8 mouse cellular contexts compared by ENCODE assay signal in the genomic region with DNA sequence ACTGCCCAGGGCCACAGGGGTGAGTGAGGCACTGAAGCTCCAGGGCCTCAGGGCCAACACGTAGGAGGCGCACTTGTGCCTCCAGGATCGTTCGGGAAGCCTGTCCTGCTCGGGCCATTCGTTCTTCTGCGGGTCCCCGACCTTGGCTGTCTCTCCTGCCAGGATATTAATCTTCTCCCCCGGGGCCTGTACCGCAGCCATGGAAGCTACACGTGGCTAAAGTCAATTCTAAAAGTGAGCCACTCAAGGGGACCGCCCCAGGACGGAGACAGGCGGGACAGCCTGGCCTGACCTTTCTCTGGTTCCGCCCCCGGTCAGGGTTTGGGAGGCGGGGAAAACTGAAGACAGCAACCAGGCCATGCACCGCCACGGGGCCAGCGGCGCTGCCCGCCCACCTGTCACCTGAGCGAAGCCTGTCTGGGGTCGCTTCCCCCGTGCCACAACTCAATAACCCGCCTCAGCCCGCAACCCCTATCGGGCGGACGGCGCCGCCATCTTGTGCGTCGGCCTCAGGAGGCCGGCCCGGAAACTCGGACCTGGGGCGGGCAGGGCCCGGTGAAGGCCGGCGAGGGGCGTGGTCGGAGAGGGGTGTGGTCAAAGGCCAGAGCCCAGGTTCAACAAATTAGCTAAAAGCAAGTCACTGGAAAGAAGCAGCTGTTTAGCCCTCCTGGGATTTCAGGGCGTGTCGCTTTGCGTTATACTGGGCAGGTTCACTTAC. TPM values are rescaled to one million over a fixed set of nuclear protein-coding genes. Genes with fewer than 3 reads are reported as not detected.
DNase-seq lines count a peak whose midpoint lies in the region; ATAC-seq lines count a peak whose summit lies in the region.

A gene (minus strand): TSS at position 522 of the 718 bp plus-strand sequence.

- H3K4me2 ChIP-seq in hindbrain, embryonic 12.5 days (replicated peaks) = peak within 1 kb of the TSS; percentile 84

- peak within 1 kb of the TSS; percentile 82 for H3K4me3 ChIP-seq in hindbrain, embryonic 12.5 days

- no peaks in the 10 kb centered on the region for H3K27me3 ChIP-seq in hindbrain, embryonic 12.5 days

- peak; percentile 50 for ATAC-seq in hindbrain, embryonic 12.5 days (ENCODE audit: low FRiP score)

- no peaks in the 10 kb centered on the region for H3K36me3 ChIP-seq in hindbrain, embryonic 12.5 days

- peaks cover 24% of the 10 kb centered on the region for H3K4me1 ChIP-seq in hindbrain, embryonic 12.5 days

- under 1% methylated on average over 46 of the region's 46 CpGs for WGBS in hindbrain, embryonic 12.5 days

- H3K9me3 ChIP-seq in hindbrain, embryonic 12.5 days (replicated peaks) = no peaks in the 10 kb centered on the region

- peak within 1 kb of the TSS; percentile 81 for H3K9ac ChIP-seq in hindbrain, embryonic 12.5 days

- DNase-seq in NIH3T3 (ENCODE audit: low read depth) = peak; percentile 86
- peak; percentile 91 to 92 for DNase-seq in cerebellum, postnatal 10 days
- peak; percentile 52 to 63 for DNase-seq in frontal cortex, postnatal 14 days (ENCODE audit: low spot score in 2 of 2)
- peak; percentile 65 to 71 for DNase-seq in layer of hippocampus, postnatal 36 days
- peak; percentile 90 for DNase-seq in lung, postnatal 36 days
- DNase-seq in retina, embryonic 14.5 days (ENCODE audit: low spot score) = peak; percentile 88
- DNase-seq in thymus, postnatal 4 days = peak; percentile 83

- H3K27ac ChIP-seq in hindbrain, embryonic 12.5 days = peak within 1 kb of the TSS; percentile 53

RNA-seq across cellular contexts. Expression of the gene that starts here (rescaled TPM):
- 20.4 and 22.2 TPM in 2 replicates for polyA plus RNA-seq in hindbrain, embryonic 12.5 days (2016; fragmentation: Nextera tagmentation; extraction: Ambion mirVana)
- total RNA-seq in layer of hippocampus, postnatal 36 days (2021) = 1 to 10 TPM; 7.9 to 8.4 TPM

Comparison
In these comparisons a context has a peak if more than half of its experiments do, and no peak if none do; other contexts are left out.
1. Peak in every context shown above with its lines: DNase-seq, ATAC-seq, H3K4me3 ChIP-seq and H3K27ac ChIP-seq.